Mouse (Mus musculus) lung, postnatal 0 days (tissue): ENCODE data around the gene Ctsd.

Experiments
- CTCF ChIP-seq: IDR thresholded peaks from 2 replicates; pipeline ENCODE4 v1.5.1; 2016; ENCODE audit warnings: antibody characterized with exemption, mild to moderate bottlenecking
- EP300 ChIP-seq: IDR thresholded peaks from 2 replicates; pipeline ENCODE4 v1.6.1; 2016; ENCODE audit warnings: antibody characterized with exemption, mild to moderate bottlenecking, control low read depth

DNA sequence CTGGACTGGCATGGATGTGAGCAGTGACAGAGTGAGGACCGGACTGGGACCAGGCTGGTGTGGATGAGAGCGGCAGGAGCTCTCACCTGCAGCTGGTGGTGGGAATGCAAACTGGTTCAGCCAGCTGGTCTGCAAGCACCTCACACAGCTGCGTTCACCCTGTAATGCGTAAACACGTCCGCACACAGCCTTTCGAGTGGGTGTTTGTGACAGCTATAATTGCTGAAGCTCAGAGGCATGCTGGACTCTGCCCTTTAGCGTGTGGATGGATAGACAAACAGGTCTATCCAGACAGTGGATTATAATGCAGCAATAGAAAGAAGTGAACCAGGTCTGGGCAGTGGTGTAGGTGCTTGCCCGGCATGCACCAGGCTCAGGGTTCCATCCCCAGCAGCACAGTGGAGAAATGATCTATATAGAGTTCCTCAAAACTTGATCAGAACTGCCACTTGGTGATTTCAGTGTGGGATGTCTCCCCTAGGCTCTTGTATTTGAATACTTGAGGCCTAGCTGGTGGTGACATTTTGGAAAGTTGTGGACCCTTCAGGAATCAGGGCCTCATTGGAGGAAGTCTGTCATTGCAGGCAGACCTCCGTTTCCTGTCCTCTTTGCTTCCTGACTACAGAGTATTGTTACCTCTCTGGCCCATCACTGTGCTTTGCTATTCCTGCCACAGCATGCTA, 46.1 kb downstream of the Ctsd start:
- TF ChIP-seq CTCF = no peak
- no peak for TF ChIP-seq EP300
